Mouse (Mus musculus) hindbrain, embryonic 10.5 days (tissue): ENCODE measurements around the gene Klk7. TPM values are rescaled to one million over a fixed set of nuclear protein-coding genes. Genes with fewer than 3 reads are reported as not detected.

ENCODE experiments used
- DNase-seq: peaks from one replicate; pipeline ENCODE4 v3.0.0-alpha.2; 2017; ENCODE audit warnings: low spot score
- H3K27ac ChIP-seq: fragments of 300-500 bp; sonication (generic); 2 replicates; pipeline ENCODE4 v1.5.1; 2016; ENCODE audit warnings: mild to moderate bottlenecking, moderate library complexity
- H3K27me3 ChIP-seq: fragments of 300-500 bp; sonication (generic); 2 replicates; pipeline ENCODE4 v1.6.1; 2016; ENCODE audit warnings: mild to moderate bottlenecking; ENCODE audit not compliant: poor library complexity, insufficient read depth, severe bottlenecking
- H3K36me3 ChIP-seq: fragments of 300-500 bp; sonication (generic); 2 replicates; pipeline ENCODE4 v1.6.1; 2016; ENCODE audit warnings: mild to moderate bottlenecking, moderate library complexity
- H3K4me1 ChIP-seq: fragments of 300-500 bp; sonication (generic); replicated peaks from 2 replicates; pipeline ENCODE4 v1.6.1; 2016; ENCODE audit warnings: mild to moderate bottlenecking
- H3K4me3 ChIP-seq: fragments of 300-500 bp; sonication (generic); 2 replicates; pipeline ENCODE4 v1.5.1; 2016; ENCODE audit warnings: mild to moderate bottlenecking, moderate library complexity
- H3K9me3 ChIP-seq: fragments of 300-500 bp; sonication (generic); 2 replicates; pipeline ENCODE4 v1.6.1; 2016; ENCODE audit warnings: mild to moderate bottlenecking, moderate library complexity
- WGBS: fragments of 180-500 bp; shearing (Covaris S2); methylation state at CpG from one replicate; pipeline ENCODE4 v1.1.7; 2016; 5-methylcytosine and 5-hydroxymethylcytosine counted together
- polyA plus RNA-seq: library from polyadenylated mRNA; unstranded; fragments of >200 nt; fragmentation: Nextera tagmentation; extraction: Ambion mirVana; gene quantifications from 2 replicates; pipeline ENCODE4 v1.2.1, GENCODE M21; 2016

Klk7 gene
- polyA plus RNA-seq, 1 experiment from 2014 or later: not detected

GRCm38 (mm10) chr7:43799876-43800275 lies 11.2 kb upstream of the Klk7 start:
- DNase-seq: no peak
- no peak overlapping the region for H3K4me3 ChIP-seq
- H3K9me3 ChIP-seq: no peaks in the 10 kb centered on the region
- H3K4me1 ChIP-seq: peaks cover 26% of the 10 kb centered on the region
- H3K27ac ChIP-seq: no peak overlapping the region
- H3K27me3 ChIP-seq: peaks cover 38% of the 10 kb centered on the region
- 73% methylated on average over 7 of the region's 7 CpGs for WGBS
- H3K36me3 ChIP-seq: no peaks in the 10 kb centered on the region

- H3K9me3 ChIP-seq: no peaks in the 10 kb centered on the region
- H3K27ac ChIP-seq: no peak overlapping the region
- H3K27me3 ChIP-seq: 0 out of 2 replicates have a peak, but pooled peaks cover 3% of the 10 kb centered on the region
- H3K4me1 ChIP-seq: no peaks in the 10 kb centered on the region
- DNase-seq: no peak
- no peak overlapping the region for H3K4me3 ChIP-seq
- WGBS: 84% methylated on average over 7 of the region's 7 CpGs
- H3K36me3 ChIP-seq: no peaks in the 10 kb centered on the region
Observed at GRCm38 (mm10) chr7:43815211-43815610, 4.1 kb downstream of the Klk7 start.

GRCm38 (mm10) chr7:43816746-43817145 lies 5.7 kb downstream of the Klk7 start:
- DNase-seq: no peak
- Histone ChIP-seq H3K9me3 (no peaks in the 10 kb centered on the region), H3K4me3 (no peak overlapping the region), H3K27ac (no peak overlapping the region), H3K36me3 (no peaks in the 10 kb centered on the region), H3K27me3 (0 out of 2 replicates have a peak, but pooled peaks cover 3% of the 10 kb centered on the region), H3K4me1 (no peaks in the 10 kb centered on the region)

- no peaks in the 10 kb centered on the region for H3K36me3 ChIP-seq
- H3K27me3 ChIP-seq: no peaks in the 10 kb centered on the region
- no peak overlapping the region for H3K27ac ChIP-seq
- no peaks in the 10 kb centered on the region; the same call in 1 of the 2 replicates for H3K4me1 ChIP-seq
- H3K4me3 ChIP-seq: no peak overlapping the region
- no peaks in the 10 kb centered on the region for H3K9me3 ChIP-seq
- DNase-seq: no peak
- WGBS: 91% methylated on average over 7 of the region's 7 CpGs
Observed at GRCm38 (mm10) chr7:43821581-43821980, 10.5 kb downstream of the Klk7 start.

GRCm38 (mm10) chr7:43824199-43824598 lies 13.1 kb downstream of the Klk7 start, which contains the start of gene Klk6:
TSS of gene Klk6 (plus strand) at chr7:43824499.
- no peak for DNase-seq
- Histone ChIP-seq H3K4me3 (no peak within 1 kb of the TSS), H3K27me3 (no peaks in the 10 kb centered on the region), H3K9me3 (no peaks in the 10 kb centered on the region), H3K36me3 (no peaks in the 10 kb centered on the region), H3K4me1 (no peaks in the 10 kb centered on the region; the same call in 1 of the 2 replicates), H3K27ac (no peak within 1 kb of the TSS)
- 73% methylated on average over 10 of the region's 10 CpGs for WGBS

GRCm38 (mm10) chr7:43826056-43826455 lies 15.0 kb downstream of the Klk7 start:
- Histone ChIP-seq H3K4me1 (no peaks in the 10 kb centered on the region; the same call in 1 of the 2 replicates), H3K36me3 (no peaks in the 10 kb centered on the region), H3K9me3 (no peaks in the 10 kb centered on the region), H3K4me3 (no peak overlapping the region), H3K27me3 (no peaks in the 10 kb centered on the region), H3K27ac (no peak overlapping the region)
- 89% methylated on average over 5 of the region's 5 CpGs for WGBS
- DNase-seq: no peak

GRCm38 (mm10) chr7:43827706-43828105 lies 16.6 kb downstream of the Klk7 start:
- Histone ChIP-seq H3K27ac (no peak overlapping the region), H3K4me1 (no peaks in the 10 kb centered on the region; the same call in 1 of the 2 replicates), H3K36me3 (no peaks in the 10 kb centered on the region), H3K27me3 (no peaks in the 10 kb centered on the region), H3K4me3 (no peak overlapping the region), H3K9me3 (no peaks in the 10 kb centered on the region)
- DNase-seq: no peak
- 85% methylated on average over 4 of the region's 4 CpGs for WGBS

- WGBS: 90% methylated on average over 8 of the region's 8 CpGs
- Histone ChIP-seq H3K27ac (no peak overlapping the region), H3K27me3 (no peaks in the 10 kb centered on the region), H3K9me3 (no peaks in the 10 kb centered on the region), H3K4me3 (no peak overlapping the region), H3K4me1 (no peaks in the 10 kb centered on the region; the same call in 1 of the 2 replicates), H3K36me3 (no peaks in the 10 kb centered on the region)
- DNase-seq: no peak
Observed at GRCm38 (mm10) chr7:43829006-43829405, 17.9 kb downstream of the Klk7 start.

- 72% methylated on average over 3 of the region's 3 CpGs for WGBS
- no peak within 1 kb of the TSS for H3K4me3 ChIP-seq
- DNase-seq: no peak
- no peaks in the 10 kb centered on the region for H3K27me3 ChIP-seq
- H3K36me3 ChIP-seq: no peaks in the 10 kb centered on the region
- no peak within 1 kb of the TSS for H3K27ac ChIP-seq
- no peaks in the 10 kb centered on the region for H3K4me1 ChIP-seq
- H3K9me3 ChIP-seq: no peaks in the 10 kb centered on the region
Observed at GRCm38 (mm10) chr7:43841701-43842100, 30.6 kb downstream of the Klk7 start, which contains the start of gene Klk5. TSS of gene Klk5 (plus strand) at chr7:43841971.

GRCm38 (mm10) chr7:43843801-43844200 lies 32.7 kb downstream of the Klk7 start:
- 94% methylated on average over 4 of the region's 4 CpGs for WGBS
- no peak overlapping the region for H3K4me3 ChIP-seq

GRCm38 (mm10) chr7:43851616-43852015 lies 40.5 kb downstream of the Klk7 start:
- no peak for DNase-seq
- Histone ChIP-seq H3K27ac (no peak overlapping the region), H3K27me3 (no peaks in the 10 kb centered on the region), H3K4me1 (no peaks in the 10 kb centered on the region), H3K36me3 (no peaks in the 10 kb centered on the region), H3K4me3 (no peak overlapping the region), H3K9me3 (peaks cover 4% of the 10 kb centered on the region; the same call in 1 of the 2 replicates)
- 88% methylated on average over 6 of the region's 6 CpGs for WGBS

More at GRCm38 (mm10) chr7:43843801-43844200, 32.7 kb downstream of the Klk7 start:
- no peak overlapping the region for H3K27ac ChIP-seq
- DNase-seq: no peak
- H3K4me1 ChIP-seq: no peaks in the 10 kb centered on the region
- H3K27me3 ChIP-seq: no peaks in the 10 kb centered on the region
- H3K36me3 ChIP-seq: no peaks in the 10 kb centered on the region
- H3K9me3 ChIP-seq: no peaks in the 10 kb centered on the region

- DNase-seq: no peak
- WGBS: 89% methylated on average over 9 of the region's 9 CpGs
Observed at GRCm38 (mm10) chr7:43854642-43855380, 43.7 kb downstream of the Klk7 start.

GRCm38 (mm10) chr7:43855709-43856108 lies 44.6 kb downstream of the Klk7 start:
- 77% methylated on average over 3 of the region's 3 CpGs for WGBS
- Histone ChIP-seq H3K4me1 (peaks cover 4% of the 10 kb centered on the region; the same call in 1 of the 2 replicates), H3K4me3 (no peak overlapping the region), H3K27me3 (no peaks in the 10 kb centered on the region), H3K9me3 (peaks cover 4% of the 10 kb centered on the region; the same call in 1 of the 2 replicates), H3K36me3 (no peaks in the 10 kb centered on the region), H3K27ac (no peak overlapping the region)
- no peak for DNase-seq

More at GRCm38 (mm10) chr7:43854642-43855380, 43.7 kb downstream of the Klk7 start:
- H3K27ac ChIP-seq: no peak overlapping the region
- no peaks in the 10 kb centered on the region for H3K36me3 ChIP-seq
- peaks cover 4% of the 10 kb centered on the region; the same call in 1 of the 2 replicates for H3K9me3 ChIP-seq
- no peaks in the 10 kb centered on the region for H3K4me1 ChIP-seq
- no peak overlapping the region for H3K4me3 ChIP-seq
- H3K27me3 ChIP-seq: no peaks in the 10 kb centered on the region
